Mouse (Mus musculus): Measurements from ENCODE around the gene Vmn1r223. TPM values are rescaled to one million over a fixed set of nuclear protein-coding genes. Genes with fewer than 3 reads are reported as not detected.

Vmn1r223 gene
- polyA plus RNA-seq, 1 experiment from 2014 or later: not detected

- WGBS: under 1% methylated on average over 35 of the region's 35 CpGs
- H3K9me3 ChIP-seq: no peaks in the 10 kb centered on the region
- H3K27me3 ChIP-seq (ENCODE audit: poor library complexity, severe bottlenecking): peaks cover 26% of the 10 kb centered on the region
- peak; percentile 62 for DNase-seq (ENCODE audit: extremely low spot score, low spot score)
- H3K27ac ChIP-seq: peak overlapping the region; percentile 70
- peaks cover 15% of the 10 kb centered on the region for H3K4me1 ChIP-seq
- H3K36me3 ChIP-seq (replicated peaks): no peaks in the 10 kb centered on the region
- peak overlapping the region; percentile 65 for H3K4me3 ChIP-seq
Measured at GRCm38 (mm10) chr13:23285921-23286720, 39.2 kb downstream of the Vmn1r223 start.

GRCm38 (mm10) chr13:23286721-23287362 lies 39.9 kb downstream of the Vmn1r223 start:
- Histone ChIP-seq H3K9me3 (no peaks in the 10 kb centered on the region), H3K27ac (0 out of 2 replicates have a peak overlapping the region, but pooled peaks have one; percentile 40), H3K36me3 (replicated peaks) (no peaks in the 10 kb centered on the region), H3K4me3 (peak overlapping the region; percentile 65), H3K4me1 (peaks cover 15% of the 10 kb centered on the region), H3K27me3 (ENCODE audit: poor library complexity, severe bottlenecking) (peaks cover 26% of the 10 kb centered on the region)
- DNase-seq (ENCODE audit: extremely low spot score, low spot score): no peak
- under 1% methylated on average over 19 of the region's 19 CpGs for WGBS

- Histone ChIP-seq H3K36me3 (replicated peaks) (no peaks in the 10 kb centered on the region), H3K4me3 (peak overlapping the region; percentile 61), H3K27me3 (ENCODE audit: poor library complexity, severe bottlenecking) (no peaks in the 10 kb centered on the region), H3K27ac (no peak overlapping the region), H3K4me1 (peaks cover 26% of the 10 kb centered on the region), H3K9me3 (no peaks in the 10 kb centered on the region)
- no peak for DNase-seq (ENCODE audit: extremely low spot score, low spot score)
- WGBS: under 1% methylated on average over 5 of the region's 5 CpGs
Measured at GRCm38 (mm10) chr13:23297737-23298136, 50.8 kb downstream of the Vmn1r223 start.

GRCm38 (mm10) chr13:23298445-23299232 lies 51.7 kb downstream of the Vmn1r223 start:
- Histone ChIP-seq H3K27ac (no peak overlapping the region), H3K4me1 (peaks cover 26% of the 10 kb centered on the region), H3K4me3 (peak overlapping the region; percentile 61), H3K27me3 (ENCODE audit: poor library complexity, severe bottlenecking) (no peaks in the 10 kb centered on the region), H3K9me3 (no peaks in the 10 kb centered on the region), H3K36me3 (replicated peaks) (no peaks in the 10 kb centered on the region)
- WGBS: 1% methylated on average over 21 of the region's 21 CpGs
- peak; percentile 78 for DNase-seq (ENCODE audit: extremely low spot score, low spot score)

- Histone ChIP-seq H3K4me3 (peak overlapping the region; percentile 61), H3K9me3 (no peaks in the 10 kb centered on the region), H3K36me3 (replicated peaks) (no peaks in the 10 kb centered on the region), H3K27ac (peak overlapping the region; percentile 80), H3K4me1 (peaks cover 26% of the 10 kb centered on the region), H3K27me3 (ENCODE audit: poor library complexity, severe bottlenecking) (no peaks in the 10 kb centered on the region)
- WGBS: under 1% methylated on average over 22 of the region's 22 CpGs
- DNase-seq (ENCODE audit: extremely low spot score, low spot score): peak; percentile 63
Measured at GRCm38 (mm10) chr13:23299276-23299998, 52.5 kb downstream of the Vmn1r223 start.

- Histone ChIP-seq H3K9me3 (no peaks in the 10 kb centered on the region), H3K27ac (peak overlapping the region; percentile 80), H3K36me3 (replicated peaks) (no peaks in the 10 kb centered on the region), H3K4me1 (peaks cover 26% of the 10 kb centered on the region), H3K27me3 (ENCODE audit: poor library complexity, severe bottlenecking) (no peaks in the 10 kb centered on the region), H3K4me3 (peak overlapping the region; percentile 61)
- DNase-seq (ENCODE audit: extremely low spot score, low spot score): peak; percentile 85
- under 1% methylated on average over 13 of the region's 13 CpGs for WGBS
Measured at GRCm38 (mm10) chr13:23299999-23300341, 53.0 kb downstream of the Vmn1r223 start.

Other genes starting within 250 kb of the Vmn1r223 start
- not detected in 2 replicates for gene Vmn1r213, start 239.5 kb upstream of the Vmn1r223 start, polyA plus RNA-seq (2016; fragmentation: Nextera tagmentation; extraction: Ambion mirVana)
- not detected in 2 replicates for gene Vmn1r214, start 216.7 kb upstream of the Vmn1r223 start, polyA plus RNA-seq (2016; fragmentation: Nextera tagmentation; extraction: Ambion mirVana)
- not detected in 2 replicates for gene Vmn1r215, start 179.1 kb upstream of the Vmn1r223 start, polyA plus RNA-seq (2016; fragmentation: Nextera tagmentation; extraction: Ambion mirVana)
- gene Vmn1r217, start 128.9 kb upstream of the Vmn1r223 start, polyA plus RNA-seq (2016; fragmentation: Nextera tagmentation; extraction: Ambion mirVana): not detected in 2 replicates
- gene Vmn1r218, start 114.0 kb upstream of the Vmn1r223 start, polyA plus RNA-seq (2016; fragmentation: Nextera tagmentation; extraction: Ambion mirVana): not detected in 2 replicates
- gene Vmn1r219, start 87.8 kb upstream of the Vmn1r223 start, polyA plus RNA-seq (2016; fragmentation: Nextera tagmentation; extraction: Ambion mirVana): 0.02 and 0.04 TPM in 2 replicates
- not detected in 2 replicates for gene Vmn1r220, start 59.2 kb upstream of the Vmn1r223 start, polyA plus RNA-seq (2016; fragmentation: Nextera tagmentation; extraction: Ambion mirVana)
- gene Vmn1r221, start 33.0 kb upstream of the Vmn1r223 start, polyA plus RNA-seq (2016; fragmentation: Nextera tagmentation; extraction: Ambion mirVana): not detected in 2 replicates
- not detected in 2 replicates for gene Vmn1r222, start 11.2 kb upstream of the Vmn1r223 start, polyA plus RNA-seq (2016; fragmentation: Nextera tagmentation; extraction: Ambion mirVana)
- gene Zfp322a, start 122.1 kb downstream of the Vmn1r223 start, polyA plus RNA-seq (2016; fragmentation: Nextera tagmentation; extraction: Ambion mirVana): 57.1 and 58.7 TPM in 2 replicates
- gene Abt1, start 176.7 kb downstream of the Vmn1r223 start, polyA plus RNA-seq (2016; fragmentation: Nextera tagmentation; extraction: Ambion mirVana): 15.3 and 15.5 TPM in 2 replicates
- gene Btn1a1, start 218.8 kb downstream of the Vmn1r223 start, polyA plus RNA-seq (2016; fragmentation: Nextera tagmentation; extraction: Ambion mirVana): 0.09 TPM in 1 of 2 replicates, not detected in the other
- gene Btn2a2, start 241.7 kb downstream of the Vmn1r223 start, polyA plus RNA-seq (2016; fragmentation: Nextera tagmentation; extraction: Ambion mirVana): 0.52 and 0.54 TPM in 2 replicates

All from forebrain, embryonic 10.5 days (tissue).